Mouse (Mus musculus): ENCODE measurements at regions not wholly inside any gene's neighbourhood (a gene's known extent, or its start where the extent isn't known, plus 50 kb on each side); places are given as distances from the start of the nearest gene placed in this dataset.

DNA sequence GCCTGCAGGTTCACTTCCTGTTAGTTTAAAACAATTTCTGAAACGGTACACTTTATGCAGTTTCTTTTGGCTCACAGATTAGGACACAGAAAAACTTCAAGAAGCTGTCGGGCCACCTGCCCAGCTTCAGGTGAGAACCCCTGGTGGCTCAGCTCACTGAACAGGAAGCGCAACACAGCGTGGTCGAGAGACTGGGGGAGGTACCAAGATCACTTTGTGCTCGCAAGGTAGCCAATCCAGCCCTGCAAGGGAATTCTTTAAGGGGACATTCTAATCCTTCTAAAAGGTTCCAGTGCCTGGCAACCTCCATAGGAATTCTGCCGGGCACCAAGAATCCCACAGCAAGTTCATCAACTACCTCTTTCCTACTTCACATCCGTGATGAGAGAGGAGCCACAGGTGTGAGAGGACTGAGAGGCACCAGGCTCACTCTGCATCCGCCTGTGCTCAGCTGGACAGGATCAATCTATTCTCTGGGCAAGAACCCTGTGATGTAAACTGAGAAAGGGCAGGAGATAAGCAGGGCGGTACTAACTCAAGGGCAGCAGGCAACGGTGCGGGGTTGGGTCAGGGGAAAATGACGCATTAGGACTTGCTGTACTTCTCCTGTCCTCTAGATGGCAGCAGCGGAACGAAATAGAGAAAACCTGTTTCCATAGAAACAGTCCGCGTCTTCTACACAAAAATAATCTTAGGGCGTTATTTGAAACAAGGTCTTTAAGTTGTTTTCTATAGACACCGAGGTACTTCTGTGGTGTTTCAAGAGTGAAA lies 63.7 kb upstream of the Fxr1 start:
- TF ChIP-seq CTCF (IDR thresholded peaks at IDR 0.05; ENCODE audit: insufficient read depth, low read depth, low read length) (peak; percentile 52; the same call in 1 of the 2 replicates), POLR2A (IDR thresholded peaks at IDR 0.05; ENCODE audit: insufficient read depth, low read depth, low read length) (no peak)
